In genomic region chr12:3235646-3236161, GRCm38 (mm10) we compare ENCODE assay signal across 8 mouse cellular contexts.
DNase-seq lines count a peak whose midpoint lies in the region; ATAC-seq and TF ChIP-seq lines count a peak whose summit lies in the region.

No protein-coding gene starts in this region.

- peak; percentile 97 for TF ChIP-seq CTCF in embryonic fibroblast, embryonic 13.5 days (IDR thresholded peaks at IDR 0.05; ENCODE audit: borderline replicate concordance, insufficient read depth, low read length)

- peak overlapping the region; percentile 50 for H3K4me3 ChIP-seq in embryonic fibroblast, embryonic 13.5 days (ENCODE audit: insufficient read depth, low read length)
- peak overlapping the region; percentile 64 for H3K4me3 ChIP-seq in heart, embryonic 10.5 days
- H3K4me3 ChIP-seq in kidney, embryonic 15.5 days (replicated peaks): peak overlapping the region; percentile 65
- peak overlapping the region; percentile 38 for H3K4me3 ChIP-seq in stomach, embryonic 14.5 days (ENCODE audit: low read depth, low read length)

- H3K4me2 ChIP-seq in kidney, embryonic 15.5 days: peak overlapping the region; percentile 61
- H3K4me2 ChIP-seq in stomach, embryonic 14.5 days (replicated peaks; ENCODE audit: low read depth, low read length): peak overlapping the region; percentile 33

- DNase-seq in A20 (ENCODE audit: low read depth, low spot score): peak; percentile 97
- DNase-seq in adrenal gland, postnatal 4 days (ENCODE audit: low spot score in 2 of 2): peak; percentile 89 to 90
- peak; percentile 95 for DNase-seq in heart, embryonic 10.5 days (ENCODE audit: low spot score)
- DNase-seq in liver: peak; percentile 89

- H3K36me3 ChIP-seq in heart, embryonic 10.5 days: peaks cover 44% of the 10 kb centered on the region
- peaks cover 41% of the 10 kb centered on the region for H3K36me3 ChIP-seq in kidney, embryonic 15.5 days
- peaks cover 22% of the 10 kb centered on the region for H3K36me3 ChIP-seq in stomach, embryonic 14.5 days (ENCODE audit: control insufficient read depth, insufficient read depth, low read length)

- 17% methylated on average over 39 of the region's 39 CpGs for whole genome bisulfite sequencing in heart, embryonic 10.5 days
- WGBS in kidney, embryonic 15.5 days: 13% methylated on average over 39 of the region's 39 CpGs
- WGBS in stomach, embryonic 14.5 days: 13% methylated on average over 39 of the region's 39 CpGs

- peak overlapping the region; percentile 38 for H3K27ac ChIP-seq in embryonic fibroblast, embryonic 13.5 days (ENCODE audit: insufficient read depth, low read length)
- H3K27ac ChIP-seq in heart, embryonic 10.5 days: peak overlapping the region; percentile 84
- H3K27ac ChIP-seq in kidney, embryonic 15.5 days: peak overlapping the region; percentile 90
- H3K27ac ChIP-seq in stomach, embryonic 14.5 days (ENCODE audit: low read length): peak overlapping the region; percentile 86

- TF ChIP-seq POLR2A in embryonic fibroblast, embryonic 13.5 days (IDR thresholded peaks at IDR 0.05; ENCODE audit: low read depth, low read length): peak; percentile 39; the same call in 1 of the 2 replicates

- H3K9me3 ChIP-seq in heart, embryonic 10.5 days: peaks cover 24% of the 10 kb centered on the region
- 0 out of 2 replicates have a peak, but pooled peaks cover 2% of the 10 kb centered on the region for H3K9me3 ChIP-seq in kidney, embryonic 15.5 days (replicated peaks)
- no peaks in the 10 kb centered on the region for H3K9me3 ChIP-seq in stomach, embryonic 14.5 days (ENCODE audit: control insufficient read depth, low read depth, low read length)

- peak overlapping the region; percentile 47 for H3K9ac ChIP-seq in kidney, embryonic 15.5 days
- peak overlapping the region; percentile 10; the same call in 1 of the 2 replicates for H3K9ac ChIP-seq in stomach, embryonic 14.5 days (replicated peaks; ENCODE audit: low read depth, low read length)

- ATAC-seq in kidney, embryonic 15.5 days (replicated peaks; ENCODE audit: low FRiP score): peak; percentile 81
- ATAC-seq in monocyte, adult 5-6 weeks (replicated peaks; ENCODE audit: insufficient number of reproducible peaks, low FRiP score, low TSS enrichment, poor library complexity, severe bottlenecking): peak; percentile 36
- ATAC-seq in stomach, embryonic 14.5 days (ENCODE audit: insufficient number of reproducible peaks, insufficient read depth, low FRiP score, low read depth): peak; percentile 81

- H3K4me1 ChIP-seq in embryonic fibroblast, embryonic 13.5 days (ENCODE audit: control insufficient read depth, insufficient read depth, low read length): no peaks in the 10 kb centered on the region
- peaks cover 4% of the 10 kb centered on the region; the same call in 1 of the 2 replicates for H3K4me1 ChIP-seq in heart, embryonic 10.5 days
- H3K4me1 ChIP-seq in kidney, embryonic 15.5 days: peaks cover 5% of the 10 kb centered on the region; the same call in 1 of the 2 replicates
- H3K4me1 ChIP-seq in stomach, embryonic 14.5 days (ENCODE audit: control insufficient read depth, insufficient read depth, low read length): no peaks in the 10 kb centered on the region

- no peaks in the 10 kb centered on the region for H3K27me3 ChIP-seq in heart, embryonic 10.5 days (ENCODE audit: insufficient read depth, poor library complexity, severe bottlenecking)
- H3K27me3 ChIP-seq in kidney, embryonic 15.5 days: no peaks in the 10 kb centered on the region
- no peaks in the 10 kb centered on the region for H3K27me3 ChIP-seq in stomach, embryonic 14.5 days (ENCODE audit: control insufficient read depth, insufficient read depth, low read length)

Comparison
In these comparisons a context has a peak if more than half of its experiments do, and no peak if none do; other contexts are left out.
1. Peak in every context shown above with its lines: DNase-seq, ATAC-seq, H3K4me3 ChIP-seq and H3K27ac ChIP-seq.
2. H3K27ac ChIP-seq: peak in every context shown above with its lines; median percentile 90 in kidney, embryonic 15.5 days; 86 in stomach, embryonic 14.5 days; 84 in heart, embryonic 10.5 days; 38 in embryonic fibroblast, embryonic 13.5 days.